Mouse (Mus musculus) CH12.LX (cell line): ENCODE results near the gene B4galt3. TPM values are rescaled to one million over a fixed set of nuclear protein-coding genes. Genes with fewer than 3 reads are reported as not detected.
A peak's percentile ranks its signal among the peaks of the same experiment; 100 is the strongest.

Experiments used
- DNase-seq: peaks from one replicate; pipeline ENCODE4 v3.0.0-alpha.2; 2013; ENCODE audit errors: extremely low read depth
- H3K27ac ChIP-seq: 2 replicates; pipeline ENCODE4 v1.5.1; 2012; ENCODE audit warnings: low read depth, mild to moderate bottlenecking, control low read depth, moderate library complexity; ENCODE audit not compliant: insufficient read depth
- H3K27me3 ChIP-seq: replicated peaks from 2 replicates; pipeline ENCODE3; 2012; ENCODE audit warnings: inconsistent platforms
- H3K36me3 ChIP-seq, 2 experiments: replicated peaks in 1 of 2; 2 replicates each; pipeline versions ENCODE3 to v1.6.1; 2012; ENCODE audit warnings: inconsistent platforms in 1 of 2, low read length in 1 of 2, mild to moderate bottlenecking in 1 of 2, mixed read lengths in 1 of 2, moderate library complexity in 1 of 2; ENCODE audit not compliant: control insufficient read depth in 1 of 2, insufficient read depth in 1 of 2
- H3K4me1 ChIP-seq, 2 experiments: 2 replicates each; pipeline ENCODE4 v1.6.1; 2012; ENCODE audit warnings: inconsistent platforms in 1 of 2, moderate library complexity in 1 of 2; ENCODE audit not compliant: insufficient read depth in 2 of 2, control insufficient read depth in 1 of 2
- H3K4me2 ChIP-seq: 2 replicates; pipeline ENCODE4 v1.6.1; 2012; ENCODE audit warnings: low read depth, mild to moderate bottlenecking, control low read depth; ENCODE audit not compliant: poor library complexity, insufficient read depth, severe bottlenecking
- H3K4me3 ChIP-seq, 3 experiments: fragments of 150-350 bp in 1 of 3; sonication (generic) in 1 of 3; replicated peaks in 1 of 3; 2 replicates each; pipeline versions ENCODE3 to v1.5.1; 2011 to 2012; ENCODE audit warnings: low read depth in 2 of 3, low read length in 2 of 3, mild to moderate bottlenecking in 2 of 3, moderate library complexity in 2 of 3, control low read depth in 1 of 3, improper control_type of control experiment in 1 of 3, inconsistent platforms in 1 of 3, mixed read lengths in 1 of 3; ENCODE audit not compliant: poor library complexity in 1 of 3
- H3K79me2 ChIP-seq: replicated peaks from 2 replicates; pipeline ENCODE4 v1.6.1; 2012; ENCODE audit warnings: mild to moderate bottlenecking, moderate library complexity; ENCODE audit not compliant: control insufficient read depth, poor library complexity, insufficient read depth, severe bottlenecking; ENCODE audit errors: extremely low read depth
- H3K9ac ChIP-seq: 2 replicates; pipeline ENCODE4 v1.6.1; 2012; ENCODE audit warnings: low read depth, mild to moderate bottlenecking, control low read depth, moderate library complexity; ENCODE audit not compliant: insufficient read depth
- H3K9me3 ChIP-seq: replicated peaks from 2 replicates; pipeline ENCODE3; 2012; ENCODE audit warnings: low read length, inconsistent platforms, mixed read lengths
- BHLHE40 ChIP-seq: IDR thresholded peaks from 2 replicates; pipeline ENCODE4 v1.6.1; 2011; ENCODE audit warnings: mild to moderate bottlenecking, low read depth, low read length, improper control_type of control experiment
- CHD2 ChIP-seq: IDR thresholded peaks from 2 replicates; pipeline ENCODE4 v1.6.1; 2011; ENCODE audit warnings: low read length, improper control_type of control experiment
- CTCF ChIP-seq, 2 experiments: IDR thresholded peaks in 1 of 2; conservative IDR thresholded peaks in 1 of 2; 2 replicates each; pipeline ENCODE4 v1.5.1; 2011 to 2012; ENCODE audit warnings: low read depth in 2 of 2, low read length in 2 of 2, improper control_type of control experiment in 1 of 2, inconsistent platforms in 1 of 2, mild to moderate bottlenecking in 1 of 2, moderate library complexity in 1 of 2
- ELF1 ChIP-seq: IDR thresholded peaks from 2 replicates; pipeline ENCODE4 v1.6.1; 2014; ENCODE audit warnings: low read depth, mild to moderate bottlenecking, inconsistent platforms, low read length, improper control_type of control experiment
- HCFC1 ChIP-seq: IDR thresholded peaks from 2 replicates; pipeline ENCODE4 v1.6.1; 2012; ENCODE audit warnings: low read depth, mild to moderate bottlenecking, inconsistent platforms, low read length, improper control_type of control experiment
- JUN ChIP-seq: IDR thresholded peaks from 2 replicates; pipeline ENCODE4 v1.6.1; 2011; ENCODE audit warnings: low read depth, mild to moderate bottlenecking, low read length, improper control_type of control experiment, moderate library complexity; ENCODE audit not compliant: insufficient read depth
- JUND ChIP-seq: conservative IDR thresholded peaks from 2 replicates; pipeline ENCODE4 v1.6.1; 2011; ENCODE audit warnings: low read depth, low read length, improper control_type of control experiment
- KAT2A ChIP-seq: IDR thresholded peaks from 2 replicates; pipeline ENCODE4 v1.6.1; 2012; ENCODE audit warnings: low read length, improper control_type of control experiment, inconsistent platforms; ENCODE audit not compliant: insufficient replicate concordance
- MAFK ChIP-seq: IDR thresholded peaks from 2 replicates; pipeline ENCODE4 v1.6.1; 2011; ENCODE audit warnings: low read length, improper control_type of control experiment; ENCODE audit not compliant: insufficient replicate concordance
- MAX ChIP-seq: IDR thresholded peaks from 2 replicates; pipeline ENCODE4 v1.6.1; 2011; ENCODE audit warnings: low read length, improper control_type of control experiment
- MAZ ChIP-seq: IDR thresholded peaks from 2 replicates; pipeline ENCODE4 v1.6.1; 2012; ENCODE audit warnings: low read depth, mild to moderate bottlenecking, inconsistent platforms, low read length, improper control_type of control experiment, moderate library complexity
- MEF2A ChIP-seq: IDR thresholded peaks from 2 replicates; pipeline ENCODE4 v1.6.1; 2014; ENCODE audit warnings: low read depth, mild to moderate bottlenecking, inconsistent platforms, low read length, improper control_type of control experiment, borderline replicate concordance
- MXI1 ChIP-seq: IDR thresholded peaks from 2 replicates; pipeline ENCODE4 v1.6.1; 2011; ENCODE audit warnings: mild to moderate bottlenecking, low read depth, low read length, improper control_type of control experiment
- MYC ChIP-seq: IDR thresholded peaks from 2 replicates; pipeline ENCODE4 v1.6.1; 2011; ENCODE audit warnings: low read depth, mild to moderate bottlenecking, improper control_type of control experiment, low read length
- NELFE ChIP-seq: IDR thresholded peaks from 2 replicates; pipeline ENCODE4 v1.6.1; 2011; ENCODE audit warnings: low read depth, low read length, improper control_type of control experiment
- NRF1 ChIP-seq: IDR thresholded peaks from 2 replicates; pipeline ENCODE4 v1.6.1; 2014; ENCODE audit warnings: low read depth, mild to moderate bottlenecking, inconsistent platforms, low read length, improper control_type of control experiment, moderate library complexity
- PAX5 ChIP-seq: IDR thresholded peaks from 2 replicates; pipeline ENCODE4 v1.6.1; 2012; ENCODE audit warnings: low read length, inconsistent platforms, mixed read lengths
- RCOR1 ChIP-seq: conservative IDR thresholded peaks from 2 replicates; pipeline ENCODE4 v1.6.1; 2012; ENCODE audit warnings: low read depth, mild to moderate bottlenecking, inconsistent platforms, low read length, improper control_type of control experiment
- SIN3A ChIP-seq: IDR thresholded peaks from 2 replicates; pipeline ENCODE4 v1.6.1; 2012; ENCODE audit warnings: low read length, improper control_type of control experiment, inconsistent platforms
- TBP ChIP-seq: conservative IDR thresholded peaks from 2 replicates; pipeline ENCODE4 v1.6.1; 2011; ENCODE audit warnings: low read depth, low read length, improper control_type of control experiment
- TCF12 ChIP-seq: IDR thresholded peaks from 2 replicates; pipeline ENCODE4 v1.6.1; 2014; ENCODE audit warnings: low read depth, mild to moderate bottlenecking, inconsistent platforms, low read length, improper control_type of control experiment
- ZC3H11A ChIP-seq: IDR thresholded peaks from 2 replicates; pipeline ENCODE4 v1.6.1; 2012; ENCODE audit warnings: low read depth, mild to moderate bottlenecking, inconsistent platforms, low read length, improper control_type of control experiment
- ZMIZ1 ChIP-seq: IDR thresholded peaks from 2 replicates; pipeline ENCODE4 v1.6.1; 2012; ENCODE audit warnings: low read depth, mild to moderate bottlenecking, inconsistent platforms, low read length, improper control_type of control experiment
- dilution Hi-C: fragments of 300-500 bp; cut with MboI; formaldehyde crosslinking; loops from 2 replicates; pipeline ENCODE4 v1.14.3; 2020; ENCODE audit warnings: low sequenced_read_pairs; ENCODE audit not compliant: extremely low pct_unique_long_range_greater_than_20kb, extremely low pct_ligation_motif_present
- in situ Hi-C: fragments of 300-500 bp; cut with MboI; formaldehyde crosslinking; loops from 3 replicates; pipeline ENCODE4 v1.14.3; 2019; ENCODE audit warnings: low sequenced_read_pairs, low pct_ligation_motif_present, low pct_unique_long_range_greater_than_20kb, mixed read lengths
- polyA plus RNA-seq: library from polyadenylated mRNA; unstranded; fragments of >175 nt; gene quantifications from 2 replicates; pipeline ENCODE4 v1.2.1, GENCODE M21; 2012; ENCODE audit warnings: low read depth; ENCODE audit not compliant: insufficient read length
- total RNA-seq, 2 experiments: library from RNA; depleted of rRNA; stranded (reverse); fragments of 300-350 nt in 1 of 2; fragments of >200 nt in 1 of 2; gene quantifications; 2 replicates each; pipeline ENCODE4 v1.2.3; 2012 to 2014

B4galt3 gene
- total and polyA plus RNA-seq, 3 experiments = 19.3 to 27.8 (median 23.1) TPM

DNA sequence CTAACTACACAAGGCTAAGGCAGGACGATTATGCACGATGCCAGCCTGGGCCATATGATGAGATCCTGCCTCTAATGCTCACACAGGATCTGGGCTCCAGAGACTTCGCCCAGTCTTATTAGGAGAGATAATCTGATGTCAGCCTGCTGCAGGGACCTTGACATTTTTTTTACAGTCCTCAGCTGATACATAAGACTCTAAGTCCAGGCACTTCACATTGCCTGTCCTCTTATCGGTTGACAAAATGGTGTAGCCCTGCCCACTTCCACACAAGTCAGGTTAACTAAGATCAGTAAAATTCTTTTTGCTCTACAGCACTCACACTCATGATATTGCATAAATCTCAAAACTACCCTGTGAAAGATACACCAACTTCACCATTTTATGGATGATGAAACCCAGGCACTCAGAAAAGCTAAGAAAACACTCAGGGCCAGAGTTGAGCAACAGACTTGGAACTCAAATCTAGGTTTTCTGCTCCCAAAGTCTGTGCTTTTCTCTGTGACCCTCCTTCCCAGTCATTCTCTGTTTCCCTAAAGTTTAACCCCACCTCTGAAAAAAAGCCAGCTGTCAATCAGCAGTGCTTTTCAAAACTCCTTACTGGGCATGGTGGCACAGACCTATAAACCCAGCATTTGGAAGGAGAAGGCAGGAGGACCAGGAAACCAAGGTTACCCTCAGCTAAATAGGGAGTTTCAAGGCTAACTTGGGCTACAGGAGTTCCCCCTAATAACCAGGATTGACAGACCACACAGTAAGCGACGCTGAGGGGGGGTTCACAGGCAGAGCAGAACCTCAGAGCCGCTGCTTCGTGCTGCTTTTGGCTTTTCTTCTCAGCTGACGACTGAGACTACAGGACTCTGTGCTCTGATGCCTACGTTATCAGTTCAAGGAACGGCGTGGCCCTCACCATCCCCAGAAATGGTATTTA is 37.1 kb upstream of the B4galt3 start:
- peaks cover 11 to 62% of the 10 kb centered on the region in 2 experiments for H3K4me1 ChIP-seq
- in situ Hi-C loops = no loop called here
- H3K36me3 ChIP-seq = peaks cover 40 to 53% of the 10 kb centered on the region in 2 experiments
- peak overlapping the region; percentile 26 to 49 (median 43) for H3K4me3 ChIP-seq
- dilution Hi-C loops = no loop called here
- DNase-seq = no peak
- no peak overlapping the region for H3K4me2 ChIP-seq
- TF ChIP-seq MAFK (no peak), PAX5 (no peak), MXI1 (no peak), TCF12 (0 out of 2 replicates have a peak, but pooled peaks have one; percentile 13)
- H3K9ac ChIP-seq = no peak overlapping the region
- no peaks in the 10 kb centered on the region for H3K27me3 ChIP-seq
- H3K27ac ChIP-seq = no peak overlapping the region
- H3K9me3 ChIP-seq = no peaks in the 10 kb centered on the region
- H3K79me2 ChIP-seq = no peaks in the 10 kb centered on the region

DNA sequence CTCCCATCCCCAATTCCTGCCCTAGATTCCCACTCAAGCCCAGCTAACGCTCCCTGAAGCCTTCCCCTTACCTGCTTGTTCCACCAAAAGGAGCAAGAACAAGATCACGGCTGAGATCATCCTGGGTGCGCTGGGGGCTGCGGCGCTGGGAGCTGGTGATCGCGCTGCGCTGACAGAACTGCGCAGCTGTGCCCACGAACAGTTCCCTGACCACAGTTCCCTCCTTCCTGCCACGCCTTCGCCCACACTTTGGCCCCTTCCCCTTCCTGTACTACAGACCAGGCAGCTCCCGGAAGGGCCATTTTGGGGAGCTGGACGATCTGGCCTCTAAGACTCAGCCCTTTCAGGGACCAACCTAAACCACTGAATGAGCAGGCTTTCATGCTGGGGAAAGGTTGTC is 36.0 kb upstream of the B4galt3 start, which contains the start of gene Fcer1g:
Fcer1g (minus strand) TSS at position 240 of the 400 bp plus-strand sequence.
- Histone ChIP-seq H3K27ac (no peak within 1 kb of the TSS), H3K9me3 (no peaks in the 10 kb centered on the region), H3K4me3 (peak within 1 kb of the TSS; percentile 41 to 49 (median 43)), H3K9ac (no peak within 1 kb of the TSS), H3K36me3 (peaks cover 50 to 61% of the 10 kb centered on the region in 2 experiments), H3K79me2 (no peaks in the 10 kb centered on the region), H3K4me1 (peaks cover 11 to 57% of the 10 kb centered on the region in 2 experiments), H3K4me2 (no peak within 1 kb of the TSS), H3K27me3 (no peaks in the 10 kb centered on the region)
- in situ Hi-C loops = no loop called here
- dilution Hi-C loops = no loop called here
- TF ChIP-seq JUN = no peak
- TF ChIP-seq CHD2 = no peak
- no peak for TF ChIP-seq KAT2A
- no peak for TF ChIP-seq MEF2A
- peak; percentile 69 for TF ChIP-seq NRF1
- no peak for TF ChIP-seq TBP
- no peak for TF ChIP-seq MAX
- no peak for TF ChIP-seq ZMIZ1
- TF ChIP-seq MAFK = no peak
- no peak for TF ChIP-seq JUND
- TF ChIP-seq BHLHE40 = no peak
- 0 out of 2 replicates have a peak, but pooled peaks have one; percentile 7 for TF ChIP-seq NELFE
- TF ChIP-seq SIN3A = no peak
- TF ChIP-seq MYC = no peak
- no peak for TF ChIP-seq HCFC1
- TF ChIP-seq MXI1 = no peak
- TF ChIP-seq ZC3H11A = no peak
- TF ChIP-seq MAZ = no peak
- no peak for TF ChIP-seq CTCF (conservative IDR thresholded peaks at IDR 0.05 in 1 of 2, IDR thresholded peaks at IDR 0.05 in 1 of 2; ENCODE audit: low read depth in 2 of 2, low read length in 2 of 2)
- no peak for TF ChIP-seq RCOR1
- peak; percentile 47 for TF ChIP-seq ELF1
- peak; percentile 31 for DNase-seq
